Mouse (Mus musculus) retina, embryonic 14.5 days (tissue): ENCODE data around the gene Cluap1.
"Not testable (repeated sequence)": the region's sequence is repeated elsewhere in the genome, so short reads cannot be mapped to it uniquely, and the experiment has no call there.

Experiments
- DNase-seq: peaks from one replicate; pipeline ENCODE4 v3.0.0-alpha.2; 2015; ENCODE audit warnings: low spot score

Cluap1 gene

GRCm38 (mm10) chr16:3934701-3935100, 26.1 kb downstream of the Cluap1 start:
- DNase-seq, result no peak

- DNase-seq, result no peak
Measured at GRCm38 (mm10) chr16:3951141-3951540, 42.5 kb downstream of the Cluap1 start.

- no peak for DNase-seq
Measured at GRCm38 (mm10) chr16:3956369-3956768, 47.8 kb downstream of the Cluap1 start.

- no peak for DNase-seq
Measured at GRCm38 (mm10) chr16:3959261-3959660, 50.7 kb downstream of the Cluap1 start.

GRCm38 (mm10) chr16:3964990-3965389, 56.4 kb downstream of the Cluap1 start:
- DNase-seq, result no peak

GRCm38 (mm10) chr16:3965534-3965933, 56.9 kb downstream of the Cluap1 start:
- no peak for DNase-seq

GRCm38 (mm10) chr16:3974456-3974855, 65.9 kb downstream of the Cluap1 start:
- DNase-seq, result not testable (repeated sequence)

- DNase-seq, result no peak
Measured at GRCm38 (mm10) chr16:3975658-3976057, 67.1 kb downstream of the Cluap1 start.

GRCm38 (mm10) chr16:3976251-3976671, 67.7 kb downstream of the Cluap1 start, which contains the start of gene Nlrc3:
Gene Nlrc3 (minus strand): TSS chr16:3976632.
- no peak for DNase-seq

GRCm38 (mm10) chr16:3976712-3977111, 68.1 kb downstream of the Cluap1 start:
- no peak for DNase-seq

- no peak for DNase-seq
Measured at GRCm38 (mm10) chr16:3982173-3982572, 73.6 kb downstream of the Cluap1 start.

- DNase-seq, result no peak
Measured at GRCm38 (mm10) chr16:3983146-3983700, 74.6 kb downstream of the Cluap1 start.

GRCm38 (mm10) chr16:3988410-3988809, 79.8 kb downstream of the Cluap1 start:
- no peak for DNase-seq
